Mouse (Mus musculus) liver, embryonic 14.5 days (tissue): ENCODE results near the gene Kcnk15. TPM values are rescaled to one million over a fixed set of nuclear protein-coding genes. Genes with fewer than 3 reads are reported as not detected.

Experiments used
- ATAC-seq: fragments of 200-750 bp; cut with Nextera tagmentation; 2 replicates; pipeline ENCODE4 v1.8.0; 2017; ENCODE audit warnings: moderate number of reproducible peaks, mild to moderate bottlenecking, moderate library complexity; ENCODE audit not compliant: insufficient read depth
- DNase-seq, 3 experiments: peaks; one replicate each; pipeline ENCODE4 v3.0.0-alpha.2; 2012 to 2013; ENCODE audit warnings: low read depth in 3 of 3, low spot score in 3 of 3
- H3K27ac ChIP-seq: fragments of 300-500 bp; sonication (generic); 2 replicates; pipeline ENCODE4 v1.5.1; 2014; ENCODE audit warnings: moderate library complexity, mild to moderate bottlenecking, control low read depth, inconsistent platforms
- H3K27me3 ChIP-seq: fragments of 300-500 bp; sonication (generic); 2 replicates; pipeline ENCODE4 v1.6.1; 2014; ENCODE audit warnings: mild to moderate bottlenecking, low read length, moderate library complexity; ENCODE audit not compliant: control insufficient read depth, insufficient read depth
- H3K36me3 ChIP-seq: fragments of 300-500 bp; sonication (generic); replicated peaks from 2 replicates; pipeline ENCODE4 v1.6.1; 2014; ENCODE audit warnings: low read depth; ENCODE audit not compliant: control insufficient read depth, insufficient read depth
- H3K4me1 ChIP-seq, 2 experiments: fragments of 200-500 bp in 1 of 2; fragments of 300-500 bp in 1 of 2; sonication (generic) in 1 of 2; replicated peaks; 2 replicates each; pipeline ENCODE4 v1.6.1; 2012 to 2014; ENCODE audit warnings: antibody characterized with exemption in 1 of 2, inconsistent platforms in 1 of 2, low read length in 1 of 2; ENCODE audit not compliant: control insufficient read depth in 2 of 2, insufficient read depth in 2 of 2
- H3K4me2 ChIP-seq: fragments of 300-500 bp; sonication (generic); 2 replicates; pipeline ENCODE4 v1.6.1; 2014; ENCODE audit warnings: low read depth, mild to moderate bottlenecking, control low read depth, moderate library complexity
- H3K4me3 ChIP-seq, 2 experiments: fragments of 200-500 bp in 1 of 2; fragments of 300-500 bp in 1 of 2; sonication (generic) in 1 of 2; 2 replicates each; pipeline ENCODE4 v1.5.1; 2012 to 2014; ENCODE audit warnings: low read depth in 2 of 2, low read length in 2 of 2, mild to moderate bottlenecking in 2 of 2, control low read depth in 1 of 2, inconsistent platforms in 1 of 2, moderate library complexity in 1 of 2; ENCODE audit not compliant: insufficient read depth in 1 of 2
- H3K9ac ChIP-seq: fragments of 300-500 bp; sonication (generic); replicated peaks from 2 replicates; pipeline ENCODE4 v1.6.1; 2014; ENCODE audit warnings: mild to moderate bottlenecking, control low read depth, moderate library complexity
- H3K9me3 ChIP-seq: fragments of 300-500 bp; sonication (generic); 2 replicates; pipeline ENCODE4 v1.6.1; 2016; ENCODE audit warnings: low read length, mixed read lengths; ENCODE audit not compliant: control insufficient read depth
- CTCF ChIP-seq: IDR thresholded peaks from 2 replicates; pipeline ENCODE4 v1.5.1; 2016; ENCODE audit warnings: antibody characterized with exemption, low read depth, control low read depth
- EP300 ChIP-seq: IDR thresholded peaks from 2 replicates; pipeline ENCODE4 v1.6.1; 2016; ENCODE audit warnings: antibody characterized with exemption, low read depth
- WGBS: fragments of 180-500 bp; shearing (Covaris S2); extraction: QIAGEN DNeasy Blood & Tissue Kit; methylation state at CpG from one replicate; pipeline ENCODE4 v1.1.7; 2014; ENCODE audit not compliant: insufficient replicate concordance; 5-methylcytosine and 5-hydroxymethylcytosine counted together
- polyA plus RNA-seq, 2 experiments: library from polyadenylated mRNA; depleted of rRNA in 1 of 2; stranded (reverse) in 1 of 2; unstranded in 1 of 2; fragments of >200 nt; fragmentation: Nextera tagmentation in 1 of 2; extraction: Ambion mirVana in 1 of 2; gene quantifications; 2 replicates each; pipeline versions ENCODE4 v1.2.1 to v1.2.3; 2012 to 2014

The Kcnk15 gene
- polyA plus RNA-seq, 2 experiments, result not detected

DNA sequence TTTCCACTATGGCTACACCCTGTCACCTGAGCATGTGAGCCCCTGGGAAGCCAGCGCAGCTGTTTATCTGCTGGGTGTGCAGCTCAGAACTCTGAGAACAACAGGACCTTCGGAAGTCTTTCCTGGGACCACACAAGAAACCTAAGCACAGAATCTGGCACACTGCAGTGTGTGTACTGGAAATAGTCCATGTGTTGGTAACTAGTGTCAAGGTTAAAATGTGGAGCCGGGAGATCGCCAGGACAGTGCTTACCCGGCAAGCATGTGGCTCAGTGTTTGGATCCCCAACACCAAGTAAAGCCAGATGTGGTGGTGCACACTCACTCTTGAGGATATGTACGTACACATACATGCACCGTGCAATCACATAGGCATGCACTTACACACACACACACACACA, 47.6 kb downstream of the Kcnk15 start:
- WGBS, result 75% methylated on average over 7 of the region's 7 CpGs
- Histone ChIP-seq H3K4me1 (no peaks in the 10 kb centered on the region; a peak in 1 of 4 replicates), H3K4me2 (no peak overlapping the region), H3K9ac (no peak overlapping the region), H3K4me3 (no peak overlapping the region), H3K27ac (no peak overlapping the region), H3K36me3 (no peaks in the 10 kb centered on the region), H3K27me3 (no peaks in the 10 kb centered on the region), H3K9me3 (no peaks in the 10 kb centered on the region)
- DNase-seq (no peak), ATAC-seq (no peak)
- TF ChIP-seq CTCF, result no peak
- no peak for TF ChIP-seq EP300

DNA sequence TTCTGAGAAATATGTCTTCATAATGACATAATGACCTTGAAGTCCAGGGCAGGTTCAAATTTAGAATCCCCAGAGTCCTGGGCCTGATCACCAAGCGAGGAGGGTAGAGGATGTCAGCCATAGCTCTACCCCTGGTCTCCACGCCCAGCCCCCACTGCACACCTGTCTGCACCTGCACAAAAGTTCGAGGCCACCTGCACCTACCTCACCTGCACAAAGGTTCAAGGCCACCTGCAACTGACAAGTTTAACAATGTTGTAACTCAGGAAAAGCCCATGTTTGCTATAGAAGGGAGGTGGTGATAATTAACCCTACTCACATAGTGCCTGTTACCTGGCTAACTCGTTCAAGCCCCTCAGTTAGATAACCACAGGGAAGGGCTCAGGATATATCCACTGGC, 49.0 kb downstream of the Kcnk15 start:
- 38% methylated on average over 4 of the region's 4 CpGs for WGBS
- ATAC-seq, result no peak
- no peak overlapping the region for H3K27ac ChIP-seq

DNA sequence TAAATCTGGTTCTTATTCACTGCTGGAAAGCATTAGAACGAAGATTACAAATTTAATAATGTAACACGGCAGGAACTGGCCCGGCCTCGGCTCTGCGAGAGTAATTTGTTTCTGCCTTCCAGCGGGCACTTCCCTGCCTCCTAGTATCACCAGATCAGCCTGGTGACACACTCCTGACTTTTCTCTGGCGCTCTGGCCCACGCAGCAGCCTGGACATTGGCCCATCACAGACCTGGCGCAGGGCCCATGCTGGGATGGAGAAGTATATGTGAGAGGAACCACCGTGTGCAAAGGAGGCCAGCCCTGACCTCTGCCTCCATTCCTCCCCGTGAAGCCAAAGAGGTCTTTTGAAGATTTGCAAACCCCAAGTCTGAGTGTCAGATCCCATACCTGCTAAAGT, 50.0 kb downstream of the Kcnk15 start:
- H3K4me2 ChIP-seq, result no peak overlapping the region
- no peaks in the 10 kb centered on the region; a peak in 1 of 4 replicates for H3K4me1 ChIP-seq
- no peak overlapping the region for H3K4me3 ChIP-seq
- no peak for DNase-seq
- no peak overlapping the region for H3K9ac ChIP-seq
- WGBS, result 56% methylated on average over 11 of the region's 11 CpGs
- no peaks in the 10 kb centered on the region for H3K36me3 ChIP-seq
- ATAC-seq, result no peak
- TF ChIP-seq CTCF, result no peak
- TF ChIP-seq EP300, result no peak
- H3K9me3 ChIP-seq, result no peaks in the 10 kb centered on the region
- H3K27ac ChIP-seq, result no peak overlapping the region
- H3K27me3 ChIP-seq, result no peaks in the 10 kb centered on the region

More for the DNA sequence above, 49.0 kb downstream of the Kcnk15 start:
- no peaks in the 10 kb centered on the region for H3K36me3 ChIP-seq
- no peak overlapping the region for H3K4me2 ChIP-seq
- no peak for DNase-seq
- no peak overlapping the region for H3K4me3 ChIP-seq
- H3K27me3 ChIP-seq, result no peaks in the 10 kb centered on the region
- no peak overlapping the region for H3K9ac ChIP-seq
- no peak for TF ChIP-seq CTCF
- TF ChIP-seq EP300, result no peak
- H3K9me3 ChIP-seq, result no peaks in the 10 kb centered on the region
- H3K4me1 ChIP-seq, result no peaks in the 10 kb centered on the region; a peak in 1 of 4 replicates

DNA sequence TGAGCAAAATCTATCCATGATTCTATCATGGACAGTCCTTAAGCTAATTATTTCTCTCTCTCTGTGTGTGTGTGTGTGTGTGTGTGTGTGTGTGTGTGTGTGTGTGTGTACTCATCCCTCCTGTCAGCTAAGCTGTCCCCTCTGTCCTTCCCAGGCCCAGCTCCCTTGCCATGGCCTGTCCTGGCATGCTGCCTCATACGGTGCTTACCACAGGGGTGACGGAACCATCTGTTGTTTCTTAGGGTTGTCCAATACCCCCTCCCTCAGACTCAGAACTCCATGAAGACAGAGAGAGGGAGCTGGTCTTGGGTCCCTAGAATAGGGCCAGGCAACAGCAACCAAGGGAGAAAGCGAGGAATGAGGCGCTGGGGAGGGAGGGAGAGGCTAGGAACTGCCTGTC, 50.9 kb downstream of the Kcnk15 start:
- 79% methylated on average over 4 of the region's 4 CpGs for WGBS
- ATAC-seq (no peak), DNase-seq (no peak)
- Histone ChIP-seq H3K9ac (no peak overlapping the region), H3K4me2 (no peak overlapping the region), H3K27me3 (no peaks in the 10 kb centered on the region), H3K9me3 (no peaks in the 10 kb centered on the region), H3K4me3 (no peak overlapping the region), H3K4me1 (no peaks in the 10 kb centered on the region; a peak in 1 of 4 replicates), H3K36me3 (no peaks in the 10 kb centered on the region), H3K27ac (no peak overlapping the region)
- TF ChIP-seq CTCF (no peak), EP300 (no peak)

DNA sequence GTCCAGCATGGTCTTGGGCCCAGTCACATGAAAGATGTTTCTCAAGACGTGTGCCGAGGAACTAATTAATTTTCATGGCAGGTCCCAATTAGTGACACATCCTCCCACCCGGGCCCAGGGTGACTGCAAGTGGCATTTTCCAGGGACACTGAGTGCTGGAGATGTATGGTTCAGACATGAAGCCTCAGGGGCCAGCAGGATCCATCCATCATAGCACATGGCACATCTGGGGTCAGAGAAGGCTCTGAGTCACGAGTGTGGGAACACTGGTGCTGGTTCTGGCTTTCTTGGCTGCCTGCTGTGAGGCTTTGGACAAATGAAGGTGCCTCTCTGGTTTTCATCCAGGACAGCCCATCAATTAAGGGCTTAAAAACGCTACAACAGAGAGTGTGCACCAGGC, 53.7 kb downstream of the Kcnk15 start:
- Histone ChIP-seq H3K4me1 (no peaks in the 10 kb centered on the region; a peak in 1 of 4 replicates), H3K4me2 (no peak overlapping the region), H3K27ac (no peak overlapping the region), H3K9ac (no peak overlapping the region), H3K9me3 (no peaks in the 10 kb centered on the region), H3K27me3 (no peaks in the 10 kb centered on the region), H3K4me3 (no peak overlapping the region), H3K36me3 (no peaks in the 10 kb centered on the region)
- DNase-seq (no peak), ATAC-seq (no peak)
- WGBS, result 50% methylated on average over 5 of the region's 5 CpGs
- TF ChIP-seq EP300 (no peak), CTCF (no peak)

Other genes starting within 250 kb of the Kcnk15 start
- gene Serinc3, start 208.5 kb upstream of the Kcnk15 start, polyA plus RNA-seq (2012; rRNA removed), result 225 and 257 TPM in 2 replicates
- 165 TPM in 2 replicates for gene Serinc3, start 208.5 kb upstream of the Kcnk15 start, polyA plus RNA-seq (2014; fragmentation: Nextera tagmentation; extraction: Ambion mirVana)
- 50.9 and 52.3 TPM in 2 replicates for gene Pkig, start 195.3 kb upstream of the Kcnk15 start, polyA plus RNA-seq (2012; rRNA removed)
- 99.0 and 107 TPM in 2 replicates for gene Pkig, start 195.3 kb upstream of the Kcnk15 start, polyA plus RNA-seq (2014; fragmentation: Nextera tagmentation; extraction: Ambion mirVana)
- gene Ada, start 103.4 kb upstream of the Kcnk15 start, polyA plus RNA-seq (2012; rRNA removed), result 1.7 and 2.9 TPM in 2 replicates
- gene Ada, start 103.4 kb upstream of the Kcnk15 start, polyA plus RNA-seq (2014; fragmentation: Nextera tagmentation; extraction: Ambion mirVana), result 3.8 and 4.1 TPM in 2 replicates
- gene Ccn5, start 32.8 kb upstream of the Kcnk15 start, polyA plus RNA-seq (2012; rRNA removed), result not detected in 2 replicates
- 0.11 TPM in 1 of 2 replicates, not detected in the other for gene Ccn5, start 32.8 kb upstream of the Kcnk15 start, polyA plus RNA-seq (2014; fragmentation: Nextera tagmentation; extraction: Ambion mirVana)
- 0.12 and 0.13 TPM in 2 replicates for gene Rims4, start 65.0 kb downstream of the Kcnk15 start, polyA plus RNA-seq (2012; rRNA removed)
- gene Rims4, start 65.0 kb downstream of the Kcnk15 start, polyA plus RNA-seq (2014; fragmentation: Nextera tagmentation; extraction: Ambion mirVana), result 0.14 and 0.19 TPM in 2 replicates
- gene Ywhab, start 141.3 kb downstream of the Kcnk15 start, polyA plus RNA-seq (2012; rRNA removed), result 20.2 and 32.3 TPM in 2 replicates
- gene Ywhab, start 141.3 kb downstream of the Kcnk15 start, polyA plus RNA-seq (2014; fragmentation: Nextera tagmentation; extraction: Ambion mirVana), result 79.6 and 88.4 TPM in 2 replicates
- 0.22 and 0.29 TPM in 2 replicates for gene Pabpc1l, start 171.8 kb downstream of the Kcnk15 start, polyA plus RNA-seq (2012; rRNA removed)
- gene Pabpc1l, start 171.8 kb downstream of the Kcnk15 start, polyA plus RNA-seq (2014; fragmentation: Nextera tagmentation; extraction: Ambion mirVana), result not detected in 2 replicates
- gene Stk4, start 216.7 kb downstream of the Kcnk15 start, polyA plus RNA-seq (2012; rRNA removed), result 8.0 and 11.8 TPM in 2 replicates
- gene Stk4, start 216.7 kb downstream of the Kcnk15 start, polyA plus RNA-seq (2014; fragmentation: Nextera tagmentation; extraction: Ambion mirVana), result 19.6 and 21.7 TPM in 2 replicates
- 10.1 and 11.6 TPM in 2 replicates for gene Tomm34, start 217.5 kb downstream of the Kcnk15 start, polyA plus RNA-seq (2012; rRNA removed)
- gene Tomm34, start 217.5 kb downstream of the Kcnk15 start, polyA plus RNA-seq (2014; fragmentation: Nextera tagmentation; extraction: Ambion mirVana), result 16.0 and 19.0 TPM in 2 replicates